Mouse (Mus musculus) lung, postnatal 25 days (tissue): ENCODE measurements at regions not wholly inside any gene's neighbourhood (a gene's known extent, or its start where the extent isn't known, plus 50 kb on each side); places are given as distances from the start of the nearest gene placed in this dataset.
"Not testable (repeated sequence)": the region's sequence is repeated elsewhere in the genome, so short reads cannot be mapped to it uniquely, and the experiment has no call there.

Experiments used
- DNase-seq: peaks from one replicate; pipeline ENCODE4 v3.0.0; 2022; ENCODE audit warnings: low spot score

- DNase-seq = peak; percentile 3
These were observed 77.4 kb downstream of the Tfpi2 start for GRCm38 (mm10) chr6:3911284-3911683.

GRCm38 (mm10) chr6:3904704-3905103 is 84.0 kb downstream of the Tfpi2 start:
- DNase-seq = no peak

- DNase-seq = not testable (repeated sequence)
These were observed 111.3 kb upstream of the Calcr start for GRCm38 (mm10) chr6:3875816-3876215.

- DNase-seq = not testable (repeated sequence)
These were observed 110.3 kb upstream of the Calcr start for GRCm38 (mm10) chr6:3874826-3875225.

- DNase-seq = no peak
These were observed 96.5 kb upstream of the Calcr start for GRCm38 (mm10) chr6:3861046-3861445.

- DNase-seq = no peak
These were observed 96.1 kb upstream of the Calcr start for GRCm38 (mm10) chr6:3860587-3860975.

- no peak for DNase-seq
These were observed 95.5 kb upstream of the Calcr start for GRCm38 (mm10) chr6:3859942-3860586.

- no peak for DNase-seq
These were observed 85.6 kb upstream of the Calcr start for GRCm38 (mm10) chr6:3850146-3850545.
